Mouse (Mus musculus) forebrain, embryonic 11.5 days (tissue): Measurements from ENCODE around the gene Acsl6. TPM values are rescaled to one million over a fixed set of nuclear protein-coding genes. Genes with fewer than 3 reads are reported as not detected.

Experiments
- ATAC-seq: fragments of 200-750 bp; cut with Nextera tagmentation; replicated peaks from 2 replicates; pipeline ENCODE4 v1.8.0; 2017; ENCODE audit warnings: moderate TSS enrichment; ENCODE audit not compliant: low FRiP score
- DNase-seq: peaks from one replicate; pipeline ENCODE4 v3.0.0-alpha.2; 2017; ENCODE audit warnings: low spot score
- H3K27ac ChIP-seq: fragments of 300-500 bp; sonication (generic); 2 replicates; pipeline ENCODE4 v1.5.1; 2014; ENCODE audit warnings: low read depth, low read length
- H3K27me3 ChIP-seq: fragments of 300-500 bp; sonication (generic); 2 replicates; pipeline ENCODE4 v1.6.1; 2014; ENCODE audit warnings: mild to moderate bottlenecking, low read length, mixed read lengths; ENCODE audit not compliant: control insufficient read depth, insufficient read depth
- H3K36me3 ChIP-seq: fragments of 300-500 bp; sonication (generic); 2 replicates; pipeline ENCODE4 v1.6.1; 2014; ENCODE audit warnings: mild to moderate bottlenecking, low read length, moderate library complexity, mixed read lengths; ENCODE audit not compliant: control insufficient read depth, insufficient read depth
- H3K4me1 ChIP-seq: fragments of 300-500 bp; sonication (generic); replicated peaks from 2 replicates; pipeline ENCODE4 v1.6.1; 2014; ENCODE audit warnings: low read length, mixed read lengths; ENCODE audit not compliant: control insufficient read depth, insufficient read depth
- H3K4me2 ChIP-seq: fragments of 300-500 bp; sonication (generic); 2 replicates; pipeline ENCODE4 v1.6.1; 2014; ENCODE audit warnings: low read depth, mild to moderate bottlenecking, low read length, moderate library complexity, mixed read lengths; ENCODE audit not compliant: severe bottlenecking
- H3K4me3 ChIP-seq: fragments of 300-500 bp; sonication (generic); 2 replicates; pipeline ENCODE4 v1.5.1; 2014; ENCODE audit warnings: low read depth, low read length
- H3K9ac ChIP-seq: fragments of 300-500 bp; sonication (generic); 2 replicates; pipeline ENCODE4 v1.6.1; 2014; ENCODE audit warnings: low read length
- H3K9me3 ChIP-seq: fragments of 300-500 bp; sonication (generic); 2 replicates; pipeline ENCODE4 v1.6.1; 2016; ENCODE audit warnings: low read length, mixed read lengths; ENCODE audit not compliant: control insufficient read depth
- WGBS: fragments of 180-500 bp; shearing (Covaris S2); extraction: QIAGEN DNeasy Blood & Tissue Kit; methylation state at CpG from one replicate; pipeline ENCODE4 v1.1.7; 2014; 5-methylcytosine and 5-hydroxymethylcytosine counted together
- polyA plus RNA-seq: library from polyadenylated mRNA; unstranded; fragments of >200 nt; fragmentation: Nextera tagmentation; extraction: Ambion mirVana; gene quantifications from 2 replicates; pipeline ENCODE4 v1.2.1, GENCODE M21; 2014

The Acsl6 gene
- 16.7 and 17.9 TPM in 2 replicates for polyA plus RNA-seq

DNA sequence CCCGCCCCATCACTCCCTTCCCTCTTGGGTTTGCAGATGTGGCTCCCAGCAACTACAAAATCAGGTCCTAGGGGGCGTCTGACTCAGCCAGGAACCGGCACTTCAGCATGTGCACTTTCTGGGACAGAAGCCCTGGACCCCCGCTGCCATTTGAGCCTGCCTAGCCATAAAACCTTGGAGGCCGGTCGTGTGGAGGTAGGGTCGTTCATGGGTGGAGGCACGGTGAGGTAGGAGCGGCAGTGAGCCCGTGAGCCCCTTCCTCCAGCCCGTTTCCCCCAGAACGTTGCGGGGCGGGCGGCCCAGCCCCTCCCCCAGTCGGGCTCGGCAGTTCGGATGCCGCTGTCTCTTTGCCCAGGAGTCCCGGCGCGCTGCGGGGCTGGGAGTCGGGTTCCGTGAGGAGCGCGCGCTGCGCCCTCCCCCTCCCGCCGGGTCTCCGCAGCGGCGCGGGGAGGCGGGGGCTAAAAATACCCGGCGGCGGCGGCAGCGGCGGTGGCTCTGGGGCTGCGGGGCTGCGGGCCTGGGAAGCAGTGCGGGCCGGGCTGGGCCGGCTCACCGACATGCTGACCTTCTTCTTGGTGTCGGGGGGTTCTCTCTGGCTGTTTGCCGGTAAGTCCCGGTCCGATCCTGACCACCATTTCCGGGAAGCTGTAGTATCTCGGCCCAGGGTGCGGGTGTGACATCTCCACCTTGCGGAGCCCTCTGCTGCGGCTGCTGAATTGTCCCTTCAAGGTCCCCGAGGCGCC lies at the start of gene Acsl6:
Acsl6 (plus strand) TSS at position 71 of the 743 bp plus-strand sequence.
- Histone ChIP-seq H3K4me1 (0 out of 2 replicates have a peak, but pooled peaks cover 5% of the 10 kb centered on the region), H3K27me3 (no peaks in the 10 kb centered on the region), H3K27ac (peak within 1 kb of the TSS; percentile 37), H3K4me2 (peak within 1 kb of the TSS; percentile 69), H3K36me3 (no peaks in the 10 kb centered on the region; the same call in 1 of the 2 replicates), H3K4me3 (peak within 1 kb of the TSS; percentile 74), H3K9ac (peak within 1 kb of the TSS; percentile 84), H3K9me3 (no peaks in the 10 kb centered on the region; the same call in 1 of the 2 replicates)
- peak; percentile 80 for DNase-seq
- ATAC-seq, result peak; percentile 85
- WGBS, result under 1% methylated on average over 51 of the region's 59 CpGs

DNA sequence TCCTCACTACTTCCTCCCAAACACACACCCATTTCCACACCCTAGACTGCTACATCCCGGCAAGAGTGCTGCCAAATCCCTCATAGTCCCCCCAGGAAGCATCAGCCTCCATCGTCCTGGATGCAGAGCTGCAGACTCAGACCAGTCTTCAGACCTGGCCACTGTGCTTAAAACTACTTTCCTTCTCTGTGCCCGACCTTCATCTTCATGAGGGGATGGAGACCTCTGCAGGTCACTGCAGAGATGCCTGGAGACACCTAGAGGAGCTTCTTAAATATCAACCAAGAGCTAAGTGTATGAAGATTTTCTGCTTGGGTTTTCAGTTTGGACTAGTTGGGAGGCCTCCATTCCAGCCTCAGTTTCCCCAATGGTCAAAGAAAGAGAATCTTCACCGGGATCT lies 49.5 kb upstream of the Acsl6 start:
- ATAC-seq (no peak), DNase-seq (no peak)
- Histone ChIP-seq H3K9me3 (no peaks in the 10 kb centered on the region), H3K4me3 (no peak overlapping the region), H3K27ac (no peak overlapping the region), H3K27me3 (no peaks in the 10 kb centered on the region), H3K36me3 (no peaks in the 10 kb centered on the region), H3K9ac (no peak overlapping the region), H3K4me1 (no peaks in the 10 kb centered on the region), H3K4me2 (no peak overlapping the region)
- WGBS, result 66% methylated on average over 4 of the region's 4 CpGs

DNA sequence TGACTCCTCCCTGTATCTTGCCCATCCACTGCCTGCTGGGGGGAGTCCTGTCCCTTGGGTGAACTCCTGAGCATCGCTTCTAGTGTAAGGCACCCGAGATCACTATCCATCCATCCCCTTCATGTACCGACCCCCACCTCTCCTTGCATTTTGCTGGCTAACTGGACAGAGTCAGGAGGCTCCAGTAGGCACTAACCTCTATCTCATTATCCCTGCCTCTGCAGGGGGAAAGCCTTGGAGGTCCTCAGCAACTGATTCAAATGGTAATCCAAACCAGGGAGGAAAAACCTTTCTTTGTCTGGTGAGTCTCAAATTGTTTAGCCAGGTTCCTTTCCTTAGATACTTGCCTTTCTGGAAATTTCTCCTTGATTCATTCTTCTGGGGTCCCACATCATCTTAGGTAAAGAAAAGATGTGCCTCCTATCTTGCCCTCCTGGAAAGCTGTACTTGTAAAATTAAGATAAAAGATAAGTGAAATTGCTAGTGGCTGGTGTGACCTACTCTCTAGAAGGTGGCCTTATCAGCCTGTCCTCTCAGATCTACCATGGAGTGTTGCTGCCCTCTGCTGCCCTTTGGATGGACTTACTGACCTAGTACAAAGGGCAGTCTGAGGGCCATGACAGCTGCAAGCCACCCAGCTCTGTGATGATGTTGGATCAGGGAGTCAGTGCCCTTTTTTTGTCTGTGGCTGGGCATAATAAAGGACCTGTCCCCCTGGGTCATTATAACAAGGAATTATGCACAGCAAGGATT lies 46.8 kb upstream of the Acsl6 start:
- Histone ChIP-seq H3K9ac (no peak overlapping the region), H3K4me2 (no peak overlapping the region), H3K4me3 (no peak overlapping the region), H3K27me3 (no peaks in the 10 kb centered on the region), H3K9me3 (no peaks in the 10 kb centered on the region), H3K4me1 (no peaks in the 10 kb centered on the region), H3K36me3 (no peaks in the 10 kb centered on the region), H3K27ac (no peak overlapping the region)
- ATAC-seq, result no peak
- 36% methylated on average over 3 of the region's 3 CpGs for WGBS
- DNase-seq, result peak; percentile 69

DNA sequence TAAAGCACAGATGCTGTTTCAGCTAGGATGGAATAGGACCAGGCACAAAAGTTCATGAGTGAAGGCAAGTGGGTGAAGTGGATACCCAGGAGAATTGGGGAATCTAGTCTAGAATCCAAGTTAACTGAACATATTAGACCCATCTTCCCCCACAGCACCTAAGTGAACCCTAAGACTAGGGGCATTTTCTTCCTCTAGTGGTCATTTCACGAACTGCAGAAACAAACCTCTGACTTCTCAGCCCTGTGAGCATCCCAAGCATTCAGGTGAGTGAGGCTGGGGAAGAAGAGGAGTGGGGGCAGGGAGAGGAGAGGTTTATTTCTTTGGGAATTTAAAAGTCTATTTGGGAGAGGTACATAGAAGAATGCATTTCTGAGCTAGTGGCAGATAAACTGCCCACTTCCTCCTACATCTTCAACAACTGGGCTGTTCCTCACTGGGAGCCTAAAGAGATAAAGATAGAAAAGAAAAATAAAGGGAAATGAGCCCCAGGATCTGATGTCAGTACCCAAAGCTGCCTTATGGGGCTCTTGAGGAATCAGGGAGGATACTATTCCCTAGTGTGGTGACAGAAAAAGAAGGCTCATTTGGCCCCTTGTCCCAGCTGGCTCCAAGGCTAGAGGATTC lies 40.1 kb upstream of the Acsl6 start:
- Histone ChIP-seq H3K9me3 (no peaks in the 10 kb centered on the region), H3K27me3 (no peaks in the 10 kb centered on the region), H3K9ac (no peak overlapping the region), H3K27ac (no peak overlapping the region), H3K4me2 (no peak overlapping the region), H3K4me1 (no peaks in the 10 kb centered on the region), H3K36me3 (no peaks in the 10 kb centered on the region), H3K4me3 (no peak overlapping the region)
- DNase-seq (no peak), ATAC-seq (no peak)
- WGBS, result 24% methylated on average over 1 of the region's 1 CpGs

DNA sequence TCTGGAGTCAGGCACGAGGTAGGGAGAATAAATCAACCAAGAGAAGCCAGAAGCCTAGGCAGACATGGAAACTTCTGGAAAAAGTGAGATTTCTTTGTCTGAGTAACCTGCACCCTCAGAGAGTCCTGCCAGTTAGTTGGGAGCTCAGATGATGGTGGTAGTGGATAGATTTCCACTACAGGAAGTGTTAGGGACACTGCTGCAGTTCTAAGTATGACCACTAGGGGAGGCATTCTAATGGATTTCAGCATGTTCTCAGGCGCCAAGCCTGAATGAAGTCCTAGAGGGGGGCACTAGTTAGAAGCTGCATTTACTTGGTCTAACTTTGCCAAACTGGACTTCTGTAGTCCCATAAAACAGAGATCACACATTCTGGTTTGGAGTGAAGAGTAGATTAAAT lies 39.1 kb upstream of the Acsl6 start:
- no peak overlapping the region for H3K27ac ChIP-seq
- no peak overlapping the region for H3K4me2 ChIP-seq
- 47% methylated on average over 2 of the region's 2 CpGs for WGBS
- no peaks in the 10 kb centered on the region for H3K27me3 ChIP-seq
- H3K4me3 ChIP-seq, result no peak overlapping the region
- no peaks in the 10 kb centered on the region for H3K36me3 ChIP-seq
- H3K4me1 ChIP-seq, result no peaks in the 10 kb centered on the region
- ATAC-seq, result no peak
- no peak overlapping the region for H3K9ac ChIP-seq
- no peaks in the 10 kb centered on the region for H3K9me3 ChIP-seq
- DNase-seq, result peak; percentile 50

DNA sequence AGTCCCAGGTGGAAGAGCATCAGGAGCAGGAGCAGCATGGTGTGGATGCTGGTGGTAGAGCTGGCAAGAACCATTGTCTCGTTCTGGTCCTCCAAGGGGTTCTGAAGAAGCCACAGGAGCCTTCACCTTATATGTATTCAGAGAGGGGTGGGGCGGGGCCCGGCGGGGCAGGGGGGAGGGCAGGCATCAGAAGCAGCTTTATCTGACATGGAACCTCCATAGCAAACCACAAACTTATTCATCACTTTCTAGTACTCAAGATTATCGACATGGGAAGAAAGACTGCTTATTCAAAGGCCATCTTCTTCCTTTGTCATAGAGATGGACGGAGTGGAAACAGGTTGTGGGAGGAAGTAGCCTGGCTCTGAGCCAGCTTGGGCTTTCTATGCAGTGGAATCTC lies 36.4 kb upstream of the Acsl6 start, which contains the start of gene Il3:
Il3 (minus strand) TSS at position 101 of the 400 bp plus-strand sequence.
- no peak within 1 kb of the TSS for H3K27ac ChIP-seq
- H3K9me3 ChIP-seq, result no peaks in the 10 kb centered on the region
- no peaks in the 10 kb centered on the region for H3K4me1 ChIP-seq
- no peak for DNase-seq
- WGBS, result 83% methylated on average over 6 of the region's 6 CpGs
- H3K36me3 ChIP-seq, result no peaks in the 10 kb centered on the region
- H3K4me3 ChIP-seq, result no peak within 1 kb of the TSS
- no peak within 1 kb of the TSS for H3K9ac ChIP-seq
- no peak for ATAC-seq
- no peak within 1 kb of the TSS for H3K4me2 ChIP-seq
- H3K27me3 ChIP-seq, result no peaks in the 10 kb centered on the region

DNA sequence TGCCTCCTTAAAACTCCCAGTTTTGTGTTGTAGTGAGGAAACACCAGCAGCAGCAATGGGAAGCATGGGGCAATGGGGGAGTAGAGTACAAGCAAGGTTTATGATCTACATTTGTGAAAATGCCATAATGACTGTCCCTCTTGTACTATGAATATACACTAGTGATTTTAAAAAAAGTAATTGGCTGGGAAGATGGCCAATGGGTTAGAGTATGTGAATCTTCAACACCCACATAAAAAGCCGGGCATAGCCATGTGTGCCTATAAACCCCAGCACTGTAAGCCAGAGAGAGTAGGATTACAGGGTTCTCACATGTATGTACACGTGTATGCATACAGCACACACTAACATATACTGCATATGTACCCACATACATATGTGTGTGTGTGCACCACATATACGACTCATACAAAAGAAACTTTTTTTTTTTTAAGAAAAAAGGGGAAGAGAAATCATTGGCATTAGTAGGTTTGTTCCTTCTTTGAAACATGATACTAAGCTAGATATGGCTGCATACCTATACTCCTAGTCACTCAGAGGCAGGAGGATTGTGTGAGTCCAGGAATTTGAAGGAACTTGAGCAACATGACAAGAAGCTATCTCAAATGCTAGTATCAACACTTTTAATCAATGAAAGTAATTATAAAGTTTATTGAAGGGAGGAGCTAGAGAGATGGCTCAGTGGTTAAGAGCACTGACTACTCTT lies 34.3 kb upstream of the Acsl6 start:
- Histone ChIP-seq H3K9me3 (no peaks in the 10 kb centered on the region), H3K4me1 (no peaks in the 10 kb centered on the region; the same call in 1 of the 2 replicates), H3K4me2 (no peak overlapping the region), H3K4me3 (no peak overlapping the region), H3K27ac (no peak overlapping the region), H3K36me3 (no peaks in the 10 kb centered on the region), H3K27me3 (no peaks in the 10 kb centered on the region), H3K9ac (no peak overlapping the region)
- ATAC-seq (no peak), DNase-seq (no peak)
- WGBS, result 88% methylated on average over 3 of the region's 3 CpGs

DNA sequence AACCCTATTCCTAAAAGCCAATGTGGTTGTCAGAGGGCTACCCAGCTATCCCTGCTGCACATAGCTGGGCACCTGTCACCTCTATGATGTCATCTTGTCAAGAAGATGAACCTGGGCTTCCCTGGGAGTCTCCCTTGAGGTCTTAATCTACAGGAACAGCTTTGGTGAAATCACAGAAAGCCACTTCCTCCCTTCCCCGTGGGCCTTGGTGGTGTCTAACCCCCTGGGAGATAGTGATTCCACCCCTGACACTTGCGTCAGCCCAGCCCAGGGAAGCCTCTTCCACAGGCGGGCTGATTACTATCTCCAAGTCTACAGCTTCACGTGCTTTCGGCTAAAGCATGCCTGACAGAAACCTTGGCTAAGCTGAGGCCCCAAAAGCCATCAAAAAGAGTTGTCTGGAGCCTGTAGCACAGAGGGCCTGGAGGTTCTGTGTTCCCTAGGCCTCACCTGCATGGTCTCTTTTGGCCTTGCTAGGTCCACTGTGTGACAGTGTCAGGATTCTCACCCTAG lies 32.1 kb upstream of the Acsl6 start:
- ATAC-seq, result no peak
- no peak overlapping the region for H3K9ac ChIP-seq
- no peaks in the 10 kb centered on the region for H3K9me3 ChIP-seq

More for the DNA sequence above, 32.1 kb upstream of the Acsl6 start:
- no peak overlapping the region for H3K4me2 ChIP-seq
- H3K36me3 ChIP-seq, result no peaks in the 10 kb centered on the region
- DNase-seq, result peak; percentile 30
- H3K27me3 ChIP-seq, result no peaks in the 10 kb centered on the region
- no peak overlapping the region for H3K27ac ChIP-seq
- no peak overlapping the region for H3K4me3 ChIP-seq
- H3K4me1 ChIP-seq, result no peaks in the 10 kb centered on the region; the same call in 1 of the 2 replicates
- 81% methylated on average over 5 of the region's 5 CpGs for WGBS
